Mouse (Mus musculus) CH12.LX (cell line): ENCODE results near the gene Itgb7. TPM values are rescaled to one million over a fixed set of nuclear protein-coding genes. Genes with fewer than 3 reads are reported as not detected.
A peak's percentile ranks its signal among the peaks of the same experiment; 100 is the strongest.

Experiments used
- DNase-seq: peaks from one replicate; pipeline ENCODE4 v3.0.0-alpha.2; 2013; ENCODE audit errors: extremely low read depth
- H3K27ac ChIP-seq: 2 replicates; pipeline ENCODE4 v1.5.1; 2012; ENCODE audit warnings: low read depth, mild to moderate bottlenecking, control low read depth, moderate library complexity; ENCODE audit not compliant: insufficient read depth
- H3K27me3 ChIP-seq: replicated peaks from 2 replicates; pipeline ENCODE3; 2012; ENCODE audit warnings: inconsistent platforms
- H3K36me3 ChIP-seq, 2 experiments: replicated peaks in 1 of 2; 2 replicates each; pipeline versions ENCODE3 to v1.6.1; 2012; ENCODE audit warnings: inconsistent platforms in 1 of 2, low read length in 1 of 2, mild to moderate bottlenecking in 1 of 2, mixed read lengths in 1 of 2, moderate library complexity in 1 of 2; ENCODE audit not compliant: control insufficient read depth in 1 of 2, insufficient read depth in 1 of 2
- H3K4me1 ChIP-seq, 2 experiments: 2 replicates each; pipeline ENCODE4 v1.6.1; 2012; ENCODE audit warnings: inconsistent platforms in 1 of 2, moderate library complexity in 1 of 2; ENCODE audit not compliant: insufficient read depth in 2 of 2, control insufficient read depth in 1 of 2
- H3K4me2 ChIP-seq: 2 replicates; pipeline ENCODE4 v1.6.1; 2012; ENCODE audit warnings: low read depth, mild to moderate bottlenecking, control low read depth; ENCODE audit not compliant: poor library complexity, insufficient read depth, severe bottlenecking
- H3K4me3 ChIP-seq, 3 experiments: fragments of 150-350 bp in 1 of 3; sonication (generic) in 1 of 3; replicated peaks in 1 of 3; 2 replicates each; pipeline versions ENCODE3 to v1.5.1; 2011 to 2012; ENCODE audit warnings: low read depth in 2 of 3, low read length in 2 of 3, mild to moderate bottlenecking in 2 of 3, moderate library complexity in 2 of 3, control low read depth in 1 of 3, improper control_type of control experiment in 1 of 3, inconsistent platforms in 1 of 3, mixed read lengths in 1 of 3; ENCODE audit not compliant: poor library complexity in 1 of 3
- H3K79me2 ChIP-seq: replicated peaks from 2 replicates; pipeline ENCODE4 v1.6.1; 2012; ENCODE audit warnings: mild to moderate bottlenecking, moderate library complexity; ENCODE audit not compliant: control insufficient read depth, poor library complexity, insufficient read depth, severe bottlenecking; ENCODE audit errors: extremely low read depth
- H3K9ac ChIP-seq: 2 replicates; pipeline ENCODE4 v1.6.1; 2012; ENCODE audit warnings: low read depth, mild to moderate bottlenecking, control low read depth, moderate library complexity; ENCODE audit not compliant: insufficient read depth
- H3K9me3 ChIP-seq: replicated peaks from 2 replicates; pipeline ENCODE3; 2012; ENCODE audit warnings: low read length, inconsistent platforms, mixed read lengths
- BHLHE40 ChIP-seq: IDR thresholded peaks from 2 replicates; pipeline ENCODE4 v1.6.1; 2011; ENCODE audit warnings: mild to moderate bottlenecking, low read depth, low read length, improper control_type of control experiment
- CTCF ChIP-seq, 2 experiments: IDR thresholded peaks in 1 of 2; conservative IDR thresholded peaks in 1 of 2; 2 replicates each; pipeline ENCODE4 v1.5.1; 2011 to 2012; ENCODE audit warnings: low read depth in 2 of 2, low read length in 2 of 2, improper control_type of control experiment in 1 of 2, inconsistent platforms in 1 of 2, mild to moderate bottlenecking in 1 of 2, moderate library complexity in 1 of 2
- E2F4 ChIP-seq: IDR thresholded peaks from 2 replicates; pipeline ENCODE4 v1.6.1; 2011; ENCODE audit warnings: low read depth, low read length, improper control_type of control experiment; ENCODE audit not compliant: insufficient replicate concordance
- ELF1 ChIP-seq: IDR thresholded peaks from 2 replicates; pipeline ENCODE4 v1.6.1; 2014; ENCODE audit warnings: low read depth, mild to moderate bottlenecking, inconsistent platforms, low read length, improper control_type of control experiment
- EP300 ChIP-seq: IDR thresholded peaks from 2 replicates; pipeline ENCODE4 v1.6.1; 2011; ENCODE audit warnings: low read length, improper control_type of control experiment
- ETS1 ChIP-seq: conservative IDR thresholded peaks from 2 replicates; pipeline ENCODE4 v1.6.1; 2012; ENCODE audit warnings: low read depth, mild to moderate bottlenecking, inconsistent platforms, low read length, improper control_type of control experiment, moderate library complexity
- GABPA ChIP-seq: IDR thresholded peaks from 2 replicates; pipeline ENCODE4 v1.6.1; 2012; ENCODE audit warnings: low read depth, low read length, improper control_type of control experiment, inconsistent platforms; ENCODE audit not compliant: insufficient replicate concordance
- HCFC1 ChIP-seq: IDR thresholded peaks from 2 replicates; pipeline ENCODE4 v1.6.1; 2012; ENCODE audit warnings: low read depth, mild to moderate bottlenecking, inconsistent platforms, low read length, improper control_type of control experiment
- IRF4 ChIP-seq: IDR thresholded peaks from 2 replicates; pipeline ENCODE4 v1.6.1; 2014; ENCODE audit warnings: low read depth, mild to moderate bottlenecking, inconsistent platforms, low read length, improper control_type of control experiment
- JUN ChIP-seq: IDR thresholded peaks from 2 replicates; pipeline ENCODE4 v1.6.1; 2011; ENCODE audit warnings: low read depth, mild to moderate bottlenecking, low read length, improper control_type of control experiment, moderate library complexity; ENCODE audit not compliant: insufficient read depth
- JUND ChIP-seq: conservative IDR thresholded peaks from 2 replicates; pipeline ENCODE4 v1.6.1; 2011; ENCODE audit warnings: low read depth, low read length, improper control_type of control experiment
- KAT2A ChIP-seq: IDR thresholded peaks from 2 replicates; pipeline ENCODE4 v1.6.1; 2012; ENCODE audit warnings: low read length, improper control_type of control experiment, inconsistent platforms; ENCODE audit not compliant: insufficient replicate concordance
- MAFK ChIP-seq: IDR thresholded peaks from 2 replicates; pipeline ENCODE4 v1.6.1; 2011; ENCODE audit warnings: low read length, improper control_type of control experiment; ENCODE audit not compliant: insufficient replicate concordance
- MAX ChIP-seq: IDR thresholded peaks from 2 replicates; pipeline ENCODE4 v1.6.1; 2011; ENCODE audit warnings: low read length, improper control_type of control experiment
- MAZ ChIP-seq: IDR thresholded peaks from 2 replicates; pipeline ENCODE4 v1.6.1; 2012; ENCODE audit warnings: low read depth, mild to moderate bottlenecking, inconsistent platforms, low read length, improper control_type of control experiment, moderate library complexity
- NELFE ChIP-seq: IDR thresholded peaks from 2 replicates; pipeline ENCODE4 v1.6.1; 2011; ENCODE audit warnings: low read depth, low read length, improper control_type of control experiment
- NRF1 ChIP-seq: IDR thresholded peaks from 2 replicates; pipeline ENCODE4 v1.6.1; 2014; ENCODE audit warnings: low read depth, mild to moderate bottlenecking, inconsistent platforms, low read length, improper control_type of control experiment, moderate library complexity
- PAX5 ChIP-seq: IDR thresholded peaks from 2 replicates; pipeline ENCODE4 v1.6.1; 2012; ENCODE audit warnings: low read length, inconsistent platforms, mixed read lengths
- POLR2A ChIP-seq: IDR thresholded peaks from 2 replicates; pipeline ENCODE4 v1.6.1; 2011; ENCODE audit warnings: low read depth, mild to moderate bottlenecking, improper control_type of control experiment, low read length
- POLR2AphosphoS2 ChIP-seq: IDR thresholded peaks from 2 replicates; pipeline ENCODE4 v1.6.1; 2011; ENCODE audit warnings: low read depth, low read length, improper control_type of control experiment
- RAD21 ChIP-seq: IDR thresholded peaks from 2 replicates; pipeline ENCODE4 v1.6.1; 2011; ENCODE audit warnings: low read depth, mild to moderate bottlenecking, low read length, improper control_type of control experiment, moderate library complexity
- RCOR1 ChIP-seq: conservative IDR thresholded peaks from 2 replicates; pipeline ENCODE4 v1.6.1; 2012; ENCODE audit warnings: low read depth, mild to moderate bottlenecking, inconsistent platforms, low read length, improper control_type of control experiment
- SIN3A ChIP-seq: IDR thresholded peaks from 2 replicates; pipeline ENCODE4 v1.6.1; 2012; ENCODE audit warnings: low read length, improper control_type of control experiment, inconsistent platforms
- SMC3 ChIP-seq: IDR thresholded peaks from 2 replicates; pipeline ENCODE4 v1.6.1; 2011; ENCODE audit warnings: low read depth, low read length, improper control_type of control experiment
- TBP ChIP-seq: conservative IDR thresholded peaks from 2 replicates; pipeline ENCODE4 v1.6.1; 2011; ENCODE audit warnings: low read depth, low read length, improper control_type of control experiment
- UBTF ChIP-seq: IDR thresholded peaks from 2 replicates; pipeline ENCODE4 v1.6.1; 2012; ENCODE audit warnings: low read depth, mild to moderate bottlenecking, inconsistent platforms, low read length, improper control_type of control experiment, moderate library complexity
- USF1 ChIP-seq: IDR thresholded peaks from 2 replicates; pipeline ENCODE4 v1.6.1; 2014; ENCODE audit warnings: low read depth, mild to moderate bottlenecking, inconsistent platforms, low read length, improper control_type of control experiment
- USF2 ChIP-seq: conservative IDR thresholded peaks from 2 replicates; pipeline ENCODE4 v1.6.1; 2011; ENCODE audit warnings: low read depth, low read length, improper control_type of control experiment
- ZC3H11A ChIP-seq: IDR thresholded peaks from 2 replicates; pipeline ENCODE4 v1.6.1; 2012; ENCODE audit warnings: low read depth, mild to moderate bottlenecking, inconsistent platforms, low read length, improper control_type of control experiment
- ZKSCAN1 ChIP-seq: IDR thresholded peaks from 2 replicates; pipeline ENCODE4 v1.6.1; 2012; ENCODE audit warnings: low read depth, inconsistent platforms, low read length, improper control_type of control experiment, borderline replicate concordance
- ZMIZ1 ChIP-seq: IDR thresholded peaks from 2 replicates; pipeline ENCODE4 v1.6.1; 2012; ENCODE audit warnings: low read depth, mild to moderate bottlenecking, inconsistent platforms, low read length, improper control_type of control experiment
- ZNF384 ChIP-seq: IDR thresholded peaks from 2 replicates; pipeline ENCODE4 v1.6.1; 2012; ENCODE audit warnings: low read depth, low read length, improper control_type of control experiment, inconsistent platforms
- dilution Hi-C: fragments of 300-500 bp; cut with MboI; formaldehyde crosslinking; loops from 2 replicates; pipeline ENCODE4 v1.14.3; 2020; ENCODE audit warnings: low sequenced_read_pairs; ENCODE audit not compliant: extremely low pct_unique_long_range_greater_than_20kb, extremely low pct_ligation_motif_present
- in situ Hi-C: fragments of 300-500 bp; cut with MboI; formaldehyde crosslinking; loops from 3 replicates; pipeline ENCODE4 v1.14.3; 2019; ENCODE audit warnings: low sequenced_read_pairs, low pct_ligation_motif_present, low pct_unique_long_range_greater_than_20kb, mixed read lengths
- polyA plus RNA-seq: library from polyadenylated mRNA; unstranded; fragments of >175 nt; gene quantifications from 2 replicates; pipeline ENCODE4 v1.2.1, GENCODE M21; 2012; ENCODE audit warnings: low read depth; ENCODE audit not compliant: insufficient read length
- total RNA-seq, 2 experiments: library from RNA; depleted of rRNA; stranded (reverse); fragments of 300-350 nt in 1 of 2; fragments of >200 nt in 1 of 2; gene quantifications; 2 replicates each; pipeline ENCODE4 v1.2.3; 2012 to 2014

The Itgb7 gene
- total and polyA plus RNA-seq, 3 experiments, result 1.8 to 17.7 (median 2.8) TPM

DNA sequence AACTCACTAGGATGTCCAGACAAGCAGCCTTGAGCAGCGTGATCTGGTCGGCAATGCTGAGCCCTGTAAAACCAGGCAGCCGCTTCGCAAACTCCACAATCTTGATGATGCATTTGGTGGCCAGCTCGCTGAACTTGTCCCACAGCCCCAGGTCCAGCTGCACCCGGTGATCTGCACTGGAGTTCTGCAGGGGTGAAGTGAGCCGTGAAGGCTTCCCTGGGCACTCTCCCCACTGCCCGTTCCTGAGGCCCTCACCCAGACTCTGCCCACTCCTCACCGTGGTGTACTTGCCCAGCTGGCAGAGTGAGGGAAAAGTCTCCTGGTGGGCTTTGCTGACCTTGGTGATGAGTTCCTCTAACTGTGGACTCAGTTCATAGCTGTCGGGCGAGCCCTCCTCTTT is 8.1 kb upstream of the Itgb7 start:
- no peak overlapping the region for H3K4me2 ChIP-seq
- no peak overlapping the region for H3K9ac ChIP-seq
- no peak overlapping the region for H3K4me3 ChIP-seq
- dilution Hi-C loops, result no loop called here
- no peak overlapping the region for H3K27ac ChIP-seq
- peaks cover 10 to 32% of the 10 kb centered on the region in 2 experiments; a peak in 3 of 4 replicates for H3K4me1 ChIP-seq
- H3K9me3 ChIP-seq, result no peaks in the 10 kb centered on the region
- no peaks in the 10 kb centered on the region for H3K79me2 ChIP-seq
- in situ Hi-C loops, result loop anchor here (5.0 kb wide), 2 partner anchors 47 to 77 kb away; no protein-coding TSS in a partner anchor
- no peaks in the 10 kb centered on the region for H3K36me3 ChIP-seq
- no peak for TF ChIP-seq ZMIZ1
- TF ChIP-seq RCOR1, result no peak
- no peak for TF ChIP-seq IRF4
- no peak for TF ChIP-seq MAZ
- TF ChIP-seq CTCF (conservative IDR thresholded peaks at IDR 0.05 in 1 of 2, IDR thresholded peaks at IDR 0.05 in 1 of 2; ENCODE audit: low read depth in 2 of 2, low read length in 2 of 2), result no peak
- TF ChIP-seq SIN3A, result no peak
- TF ChIP-seq HCFC1, result no peak
- TF ChIP-seq PAX5, result no peak
- no peak for TF ChIP-seq NELFE
- TF ChIP-seq ZKSCAN1, result no peak
- TF ChIP-seq RAD21, result no peak
- no peak for DNase-seq
- peaks cover 19% of the 10 kb centered on the region for H3K27me3 ChIP-seq

DNA sequence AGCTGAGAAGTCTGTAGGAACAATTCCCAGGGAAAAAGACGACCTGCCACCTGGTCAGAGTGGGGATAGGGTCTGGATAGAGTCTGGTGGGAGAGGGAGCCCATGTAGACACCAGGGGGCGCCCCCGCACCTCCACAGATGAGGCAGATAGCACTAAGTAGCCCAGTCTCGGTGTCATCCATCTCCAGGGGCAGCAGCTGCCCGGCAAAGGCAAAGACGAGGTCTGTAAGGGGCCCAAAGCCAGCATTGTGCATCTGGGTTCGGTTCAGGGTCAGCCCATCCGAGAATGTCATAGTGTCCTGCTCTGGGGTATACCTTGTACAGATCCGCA is 7.5 kb upstream of the Itgb7 start:
- in situ Hi-C loops, result loop anchor here (5.0 kb wide), 2 partner anchors 48 to 78 kb away; no protein-coding TSS in a partner anchor
- no peak overlapping the region for H3K9ac ChIP-seq
- no peaks in the 10 kb centered on the region for H3K79me2 ChIP-seq
- H3K4me3 ChIP-seq, result no peak overlapping the region
- H3K36me3 ChIP-seq, result no peaks in the 10 kb centered on the region
- peak; percentile 81 for DNase-seq
- peaks cover 19% of the 10 kb centered on the region for H3K27me3 ChIP-seq
- no peak overlapping the region for H3K27ac ChIP-seq
- H3K4me1 ChIP-seq, result peaks cover 14 to 38% of the 10 kb centered on the region in 2 experiments
- H3K9me3 ChIP-seq, result no peaks in the 10 kb centered on the region
- H3K4me2 ChIP-seq, result no peak overlapping the region
- dilution Hi-C loops, result no loop called here
- TF ChIP-seq SMC3, result peak; percentile 96
- no peak for TF ChIP-seq RCOR1
- TF ChIP-seq ELF1, result no peak
- no peak for TF ChIP-seq GABPA
- no peak for TF ChIP-seq USF1
- TF ChIP-seq ETS1, result no peak
- TF ChIP-seq MAX, result no peak
- TF ChIP-seq EP300, result no peak
- TF ChIP-seq NRF1, result no peak
- TF ChIP-seq HCFC1, result no peak
- no peak for TF ChIP-seq ZNF384
- no peak for TF ChIP-seq KAT2A
- TF ChIP-seq NELFE, result peak; percentile 27; the same call in 1 of the 2 replicates
- no peak for TF ChIP-seq BHLHE40
- no peak for TF ChIP-seq JUN
- no peak for TF ChIP-seq UBTF
- no peak for TF ChIP-seq E2F4
- TF ChIP-seq ZMIZ1, result no peak
- no peak for TF ChIP-seq PAX5
- TF ChIP-seq POLR2A, result no peak
- peak; percentile 75 to 95 for TF ChIP-seq CTCF (conservative IDR thresholded peaks at IDR 0.05 in 1 of 2, IDR thresholded peaks at IDR 0.05 in 1 of 2; ENCODE audit: low read depth in 2 of 2, low read length in 2 of 2)
- TF ChIP-seq RAD21, result peak; percentile 92
- peak; percentile 59 for TF ChIP-seq ZC3H11A
- TF ChIP-seq ZKSCAN1, result no peak
- TF ChIP-seq TBP, result no peak
- TF ChIP-seq MAFK, result no peak
- 0 out of 2 replicates have a peak, but pooled peaks have one; percentile 37 for TF ChIP-seq MAZ
- no peak for TF ChIP-seq JUND
- no peak for TF ChIP-seq POLR2AphosphoS2
- no peak for TF ChIP-seq SIN3A
- TF ChIP-seq USF2, result no peak
- TF ChIP-seq IRF4, result peak; percentile 52; the same call in 1 of the 2 replicates
